Mouse (Mus musculus): ENCODE results near the gene Grhl1. TPM values are rescaled to one million over a fixed set of nuclear protein-coding genes. Genes with fewer than 3 reads are reported as not detected.

Gene Grhl1
- polyA plus RNA-seq, 3 experiments from 2014 or later = 3.3 to 4.7 (median 4.0) TPM

GRCm38 (mm10) chr12:24648094-24648493, 76.0 kb downstream of the Grhl1 start:
- ATAC-seq = no peak

GRCm38 (mm10) chr12:24650415-24651062, 78.5 kb downstream of the Grhl1 start:
- no peak for ATAC-seq

GRCm38 (mm10) chr12:24651063-24651557, 79.0 kb downstream of the Grhl1 start, which contains the start of gene Klf11:
Klf11 (plus strand) TSS chr12:24651274.
- ATAC-seq = peak; percentile 83

GRCm38 (mm10) chr12:24651642-24652342, 79.7 kb downstream of the Grhl1 start:
- peak; percentile 75 for ATAC-seq

- ATAC-seq = no peak
Observed at GRCm38 (mm10) chr12:24654065-24654862, 82.2 kb downstream of the Grhl1 start.

- no peak for ATAC-seq
Observed at GRCm38 (mm10) chr12:24656436-24656835, 84.4 kb downstream of the Grhl1 start.

- no peak for ATAC-seq
Observed at GRCm38 (mm10) chr12:24658998-24659397, 86.9 kb downstream of the Grhl1 start.

- no peak for ATAC-seq
Observed at GRCm38 (mm10) chr12:24659923-24660322, 87.8 kb downstream of the Grhl1 start.

- no peak for ATAC-seq
Observed at GRCm38 (mm10) chr12:24661100-24661499, 89.0 kb downstream of the Grhl1 start.

GRCm38 (mm10) chr12:24662131-24662530, 90.0 kb downstream of the Grhl1 start:
- ATAC-seq = no peak

Other genes with a start within 250 kb of the Grhl1 start
- gene Taf1b, start 73.9 kb upstream of the Grhl1 start, polyA plus RNA-seq (2017; shearing (Covaris generic)) = 10 to 100 TPM; 66.4 to 86.6 (median 67.8) TPM
- 1 to 10 TPM; 2.3 to 3.6 (median 2.7) TPM for gene Klf11, start 79.0 kb downstream of the Grhl1 start, polyA plus RNA-seq (2017; shearing (Covaris generic))
- gene Cys1, start 109.5 kb downstream of the Grhl1 start, polyA plus RNA-seq (2017; shearing (Covaris generic)) = not detected
- 100 to 1,000 TPM in 1 of 3 experiments, 10 to 100 TPM in 2; 41.3 to 492 (median 44.8) TPM for gene Rrm2, start 136.0 kb downstream of the Grhl1 start, polyA plus RNA-seq (2017; shearing (Covaris generic))

Measured in inflammation-experienced regulatory T-cells, adult 6 months (primary cell).